Mouse (Mus musculus) heart, embryonic 16.5 days (tissue): Measurements from ENCODE around the gene Map3k11. TPM values are rescaled to one million over a fixed set of nuclear protein-coding genes. Genes with fewer than 3 reads are reported as not detected.

Experiments
- ATAC-seq: fragments of 200-750 bp; cut with Nextera tagmentation; replicated peaks from 2 replicates; pipeline ENCODE4 v1.8.0; 2017; ENCODE audit warnings: moderate number of reproducible peaks; ENCODE audit not compliant: insufficient read depth, low FRiP score; ENCODE audit errors: extremely low read depth
- H3K27ac ChIP-seq: fragments of 300-500 bp; sonication (generic); 2 replicates; pipeline ENCODE4 v1.5.1; 2014; ENCODE audit warnings: mild to moderate bottlenecking, low read length, control low read depth, moderate library complexity
- H3K27me3 ChIP-seq: fragments of 300-500 bp; sonication (generic); 2 replicates; pipeline ENCODE4 v1.6.1; 2014; ENCODE audit warnings: low read length, mixed read lengths; ENCODE audit not compliant: control insufficient read depth, insufficient read depth
- H3K36me3 ChIP-seq: fragments of 300-500 bp; sonication (generic); 2 replicates; pipeline ENCODE4 v1.6.1; 2014; ENCODE audit not compliant: control insufficient read depth, insufficient read depth
- H3K4me1 ChIP-seq: fragments of 300-500 bp; sonication (generic); 2 replicates; pipeline ENCODE4 v1.6.1; 2014; ENCODE audit warnings: low read length, mixed read lengths; ENCODE audit not compliant: control insufficient read depth, insufficient read depth
- H3K4me2 ChIP-seq: fragments of 300-500 bp; sonication (generic); 2 replicates; pipeline ENCODE4 v1.6.1; 2014; ENCODE audit warnings: low read depth, mild to moderate bottlenecking, control low read depth, low read length
- H3K4me3 ChIP-seq: fragments of 300-500 bp; sonication (generic); 2 replicates; pipeline ENCODE4 v1.5.1; 2014; ENCODE audit warnings: mild to moderate bottlenecking, control low read depth, low read length
- H3K9ac ChIP-seq: fragments of 300-500 bp; sonication (generic); 2 replicates; pipeline ENCODE4 v1.6.1; 2014; ENCODE audit warnings: low read length, control low read depth
- H3K9me3 ChIP-seq: fragments of 300-500 bp; sonication (generic); replicated peaks from 2 replicates; pipeline ENCODE4 v1.6.1; 2016; ENCODE audit warnings: low read length; ENCODE audit not compliant: control insufficient read depth
- WGBS: fragments of 180-500 bp; shearing (Covaris S2); extraction: QIAGEN DNeasy Blood & Tissue Kit; methylation state at CpG from one replicate; pipeline ENCODE4 v1.1.7; 2014; 5-methylcytosine and 5-hydroxymethylcytosine counted together
- polyA plus RNA-seq: library from polyadenylated mRNA; unstranded; fragments of >200 nt; fragmentation: Nextera tagmentation; extraction: Ambion mirVana; gene quantifications from 2 replicates; pipeline ENCODE4 v1.2.1, GENCODE M21; 2015

Map3k11 gene
- polyA plus RNA-seq, 1 experiment from 2014 or later = 24.4 TPM

DNA sequence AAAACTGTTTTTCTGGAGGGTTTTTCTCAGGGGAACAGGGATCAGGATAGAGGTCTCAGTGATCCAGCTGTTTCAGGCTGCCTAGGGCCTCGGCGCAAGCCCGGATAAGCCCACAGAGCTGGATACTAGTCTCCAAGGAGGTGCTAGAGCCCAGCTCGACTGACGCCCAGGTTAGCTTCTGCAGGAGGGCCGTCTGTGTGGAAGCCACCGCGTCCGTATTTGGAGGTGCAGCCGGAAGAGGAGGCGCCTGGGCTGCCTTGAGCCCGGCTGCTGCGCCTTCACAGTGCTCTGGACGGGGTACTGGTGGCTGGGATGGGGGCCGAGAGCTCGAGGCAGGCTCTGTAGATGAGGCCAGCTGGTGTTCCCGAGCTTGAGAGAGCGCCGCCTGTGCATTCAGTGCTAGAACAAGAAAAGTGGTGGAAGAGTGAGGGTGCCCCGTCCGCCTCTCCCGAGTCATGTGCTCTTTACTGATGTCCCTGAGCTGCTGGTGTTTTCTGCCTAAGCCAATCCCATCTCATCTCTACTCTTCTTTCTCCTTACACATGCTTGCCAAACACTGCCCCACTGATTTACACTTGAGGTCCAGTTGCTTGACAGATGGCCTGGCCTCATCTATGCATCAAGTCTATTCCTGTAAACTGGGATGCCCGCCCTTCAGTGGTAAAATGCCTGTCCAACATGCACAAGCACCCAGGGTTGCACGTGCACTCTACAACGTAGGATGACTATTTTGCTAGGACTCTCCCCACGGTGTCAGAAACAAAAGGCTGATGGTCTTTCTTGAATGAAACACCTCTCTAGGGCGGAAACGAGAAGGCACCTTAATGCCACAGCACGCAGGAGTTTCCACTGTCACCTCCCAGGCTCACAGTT, 42.0 kb downstream of the Map3k11 start:
- ATAC-seq = no peak
- Histone ChIP-seq H3K27me3 (peaks cover 4% of the 10 kb centered on the region; the same call in 1 of the 2 replicates), H3K27ac (no peak overlapping the region), H3K4me3 (peak overlapping the region; percentile 77), H3K9ac (peak overlapping the region; percentile 83), H3K4me1 (peaks cover 35% of the 10 kb centered on the region), H3K36me3 (peaks cover 3% of the 10 kb centered on the region; the same call in 1 of the 2 replicates), H3K9me3 (no peaks in the 10 kb centered on the region), H3K4me2 (peak overlapping the region; percentile 94)
- WGBS = 72% methylated on average over 29 of the region's 29 CpGs

DNA sequence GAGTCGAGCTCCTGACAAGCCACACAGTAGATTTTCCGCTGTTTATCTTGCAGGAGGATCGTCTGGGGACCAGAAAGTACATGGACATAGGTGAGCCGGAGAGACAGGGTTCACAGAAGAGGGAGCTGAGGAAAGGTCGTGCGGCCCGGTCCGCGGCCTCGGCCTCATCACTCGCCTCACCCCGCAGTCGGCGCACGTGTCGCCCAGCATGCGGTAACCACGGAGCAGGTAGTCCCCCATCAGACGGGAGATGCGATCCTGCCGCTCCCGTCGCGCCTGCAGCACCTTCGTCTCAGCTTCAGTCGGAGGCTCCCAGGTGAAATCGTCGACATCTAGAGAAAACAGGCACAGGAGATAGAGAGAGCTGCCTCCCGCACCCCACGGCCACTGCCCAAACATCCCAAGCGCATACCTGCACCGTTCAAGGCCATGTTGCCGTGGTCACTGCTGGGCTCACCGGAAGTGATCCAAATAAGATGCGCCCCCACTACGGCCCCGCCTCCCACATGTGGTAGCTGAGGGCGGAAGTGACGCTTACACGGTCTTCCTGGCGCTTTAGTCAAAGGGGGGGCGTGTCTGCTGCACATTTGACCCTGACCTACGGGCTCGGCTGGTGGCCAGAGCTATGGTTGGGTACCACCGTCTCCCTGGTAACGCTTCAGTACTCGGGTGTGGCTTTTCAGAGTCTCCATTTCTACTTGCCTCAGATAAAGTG, 42.9 kb downstream of the Map3k11 start:
- peaks cover 4% of the 10 kb centered on the region; the same call in 1 of the 2 replicates for H3K27me3 ChIP-seq
- peak overlapping the region; percentile 49; the same call in 1 of the 2 replicates for H3K27ac ChIP-seq
- WGBS = under 1% methylated on average over 47 of the region's 47 CpGs
- H3K36me3 ChIP-seq = peaks cover 3% of the 10 kb centered on the region; the same call in 1 of the 2 replicates
- peak overlapping the region; percentile 77 for H3K4me3 ChIP-seq
- peak overlapping the region; percentile 83 for H3K9ac ChIP-seq
- peaks cover 34% of the 10 kb centered on the region for H3K4me1 ChIP-seq
- H3K4me2 ChIP-seq = peak overlapping the region; percentile 94
- peak; percentile 80 for ATAC-seq
- H3K9me3 ChIP-seq = no peaks in the 10 kb centered on the region

DNA sequence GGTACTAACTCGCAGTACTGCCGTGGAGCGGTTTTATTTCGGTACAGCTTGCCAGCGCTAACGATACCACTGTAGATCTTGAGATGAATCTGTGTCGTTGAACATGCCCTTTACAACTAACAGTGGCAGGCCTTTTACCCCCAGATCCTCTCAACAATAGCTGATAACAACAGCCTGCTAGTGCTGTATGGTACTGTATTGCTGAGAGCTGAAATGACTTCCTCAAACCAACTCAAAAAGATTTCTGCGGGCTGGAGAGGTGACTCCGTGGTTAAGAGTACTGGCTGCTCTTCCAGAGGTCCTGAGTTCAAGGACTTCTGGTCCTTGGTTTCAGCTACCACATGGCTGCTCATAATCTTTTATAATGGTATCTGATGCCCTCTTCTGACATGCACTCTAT, 45.8 kb downstream of the Map3k11 start:
- Histone ChIP-seq H3K9me3 (no peaks in the 10 kb centered on the region), H3K4me3 (no peak overlapping the region), H3K4me2 (no peak overlapping the region), H3K27ac (no peak overlapping the region), H3K27me3 (peaks cover 6% of the 10 kb centered on the region; the same call in 1 of the 2 replicates), H3K36me3 (peaks cover 3% of the 10 kb centered on the region; the same call in 1 of the 2 replicates), H3K4me1 (peaks cover 11% of the 10 kb centered on the region), H3K9ac (no peak overlapping the region)
- WGBS = 67% methylated on average over 9 of the region's 9 CpGs
- ATAC-seq = no peak

DNA sequence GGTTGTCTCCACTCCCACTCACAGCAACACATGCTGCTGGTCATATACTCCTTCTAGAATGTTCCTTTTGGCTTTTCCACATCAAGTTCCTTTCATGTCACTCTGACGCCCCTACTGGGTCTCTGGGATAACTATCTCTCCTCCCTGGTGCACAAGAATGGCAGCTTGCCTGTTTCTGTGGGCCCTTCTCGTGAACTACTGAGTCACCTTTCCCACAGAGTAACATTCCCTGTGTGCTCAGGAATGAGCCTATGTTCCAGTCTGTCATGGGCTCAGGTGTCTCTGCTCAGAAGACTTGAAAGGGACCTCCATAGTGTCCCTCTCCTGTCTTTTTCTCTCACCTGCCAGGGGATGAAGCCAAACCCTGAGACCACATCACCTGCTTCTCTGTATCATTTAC, 50.9 kb downstream of the Map3k11 start:
- no peak overlapping the region for H3K4me3 ChIP-seq
- ATAC-seq = no peak
- H3K27me3 ChIP-seq = peaks cover 6% of the 10 kb centered on the region; the same call in 1 of the 2 replicates
- 41% methylated on average over 2 of the region's 2 CpGs for WGBS
- peaks cover 33% of the 10 kb centered on the region for H3K4me1 ChIP-seq
- H3K9me3 ChIP-seq = no peaks in the 10 kb centered on the region
- H3K36me3 ChIP-seq = no peaks in the 10 kb centered on the region
- no peak overlapping the region for H3K27ac ChIP-seq
- H3K9ac ChIP-seq = no peak overlapping the region
- H3K4me2 ChIP-seq = no peak overlapping the region

DNA sequence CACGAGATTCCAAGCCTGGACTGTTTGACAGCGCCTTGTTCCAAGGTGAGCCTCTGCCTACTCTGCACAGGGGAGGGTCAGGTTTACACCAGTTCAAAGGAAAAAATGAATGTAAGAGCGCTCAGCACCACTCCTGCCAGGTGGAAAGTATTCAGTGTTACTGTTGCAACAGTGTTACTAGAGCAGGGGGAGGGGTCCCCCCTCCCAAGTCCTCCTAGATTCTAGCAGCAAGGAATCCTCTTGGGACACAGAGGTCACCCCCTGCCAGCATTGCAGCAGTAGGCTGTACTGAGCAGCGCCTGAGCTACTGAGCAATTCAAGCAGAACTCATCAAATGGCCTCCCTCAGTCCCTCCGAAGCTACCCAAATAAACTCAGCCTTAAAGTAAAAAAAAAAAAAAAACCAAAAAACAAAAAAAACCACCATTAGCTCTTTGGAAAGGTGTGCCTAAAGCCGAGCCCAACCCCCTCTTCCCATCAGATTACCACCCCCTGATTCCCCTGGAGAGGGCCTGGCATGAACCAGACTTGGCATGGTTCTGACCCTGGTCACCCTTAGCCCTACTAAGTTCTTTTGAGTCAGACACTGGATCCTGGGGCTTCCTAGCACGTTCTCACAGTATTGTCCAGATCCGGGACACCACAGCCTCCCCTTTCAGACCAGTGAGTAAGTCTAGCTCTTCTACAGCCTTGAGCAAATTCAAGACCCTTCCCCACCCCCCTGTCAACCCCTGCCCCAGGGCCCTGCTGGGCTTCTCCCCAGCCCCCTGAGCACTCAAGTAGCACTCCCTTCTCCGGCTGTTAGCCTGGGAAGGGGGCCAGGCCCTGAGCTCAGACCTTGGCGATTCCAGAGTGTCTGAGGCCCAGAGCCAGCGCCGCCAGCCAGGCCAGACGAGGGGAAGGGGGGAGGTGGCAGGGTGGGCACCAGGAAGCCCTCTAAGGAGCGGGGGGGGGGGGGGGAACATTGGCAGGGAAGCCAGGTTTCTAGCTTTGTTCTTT, 52.1 kb downstream of the Map3k11 start, which contains the start of gene Ltbp3:
Ltbp3 (plus strand) TSS at position 585 of the 998 bp plus-strand sequence.
- no peaks in the 10 kb centered on the region for H3K36me3 ChIP-seq
- H3K27me3 ChIP-seq = 0 out of 2 replicates have a peak, but pooled peaks cover 4% of the 10 kb centered on the region
- ATAC-seq = peak; percentile 67
- H3K4me1 ChIP-seq = peaks cover 37% of the 10 kb centered on the region
- H3K9ac ChIP-seq = peak within 1 kb of the TSS; percentile 96
- 37% methylated on average over 13 of the region's 14 CpGs for WGBS
- H3K4me3 ChIP-seq = peak within 1 kb of the TSS; percentile 85
- no peaks in the 10 kb centered on the region for H3K9me3 ChIP-seq
- peak within 1 kb of the TSS; percentile 95 for H3K27ac ChIP-seq
- H3K4me2 ChIP-seq = peak within 1 kb of the TSS; percentile 96

DNA sequence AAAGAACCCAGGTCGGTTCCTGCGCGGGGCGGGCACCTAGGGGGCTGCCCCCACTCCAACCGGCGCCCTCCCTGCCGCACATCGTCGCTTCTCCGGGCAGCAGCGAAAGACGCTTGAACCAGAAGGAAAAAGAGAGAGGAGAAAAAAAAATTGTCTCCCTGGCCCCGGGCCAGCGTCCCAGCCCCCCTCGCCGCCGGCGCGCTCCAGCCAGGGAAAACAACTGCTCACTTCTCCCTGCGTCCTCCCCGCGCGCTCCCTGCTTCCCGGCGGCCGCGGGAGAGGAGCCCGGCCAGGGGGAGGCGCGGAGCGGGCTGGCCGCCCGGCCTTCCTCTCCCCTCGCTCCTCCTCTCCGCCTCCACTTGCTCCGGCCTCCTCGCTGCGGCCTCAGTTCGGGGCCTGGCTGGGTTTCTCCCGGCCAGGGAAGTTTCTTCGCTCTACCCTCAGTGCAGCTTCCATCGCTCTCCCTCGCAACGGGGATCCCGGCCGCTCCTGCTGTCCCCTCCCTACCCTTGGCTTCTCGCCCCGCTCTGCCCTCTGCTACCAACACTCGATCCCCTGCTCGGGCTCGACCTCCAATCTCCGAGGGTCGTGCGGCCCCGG, 53.2 kb downstream of the Map3k11 start:
- Histone ChIP-seq H3K9ac (peak overlapping the region; percentile 96), H3K4me2 (peak overlapping the region; percentile 96), H3K4me3 (peak overlapping the region; percentile 85), H3K4me1 (peaks cover 47% of the 10 kb centered on the region), H3K9me3 (no peaks in the 10 kb centered on the region), H3K36me3 (no peaks in the 10 kb centered on the region), H3K27me3 (0 out of 2 replicates have a peak, but pooled peaks cover 4% of the 10 kb centered on the region), H3K27ac (peak overlapping the region; percentile 95)
- WGBS = under 1% methylated on average over 53 of the region's 55 CpGs
- peak; percentile 75 for ATAC-seq

DNA sequence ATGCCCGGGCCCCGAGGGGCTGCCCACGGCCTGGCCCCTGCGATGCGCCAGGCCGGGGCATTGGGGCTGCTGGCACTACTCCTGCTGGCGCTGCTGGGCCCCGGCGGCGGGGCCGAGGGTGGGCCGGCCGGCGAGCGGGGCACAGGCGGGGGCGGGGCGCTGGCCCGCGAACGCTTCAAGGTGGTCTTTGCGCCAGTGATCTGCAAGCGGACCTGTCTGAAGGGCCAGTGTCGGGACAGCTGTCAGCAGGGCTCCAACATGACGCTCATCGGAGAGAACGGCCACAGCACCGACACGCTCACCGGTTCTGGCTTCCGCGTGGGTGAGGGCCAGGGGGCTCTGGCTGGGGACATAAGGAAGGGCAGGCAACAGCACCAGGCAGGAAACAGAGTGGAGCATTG, 53.7 kb downstream of the Map3k11 start:
- WGBS = under 1% methylated on average over 31 of the region's 32 CpGs
- peak overlapping the region; percentile 96 for H3K4me2 ChIP-seq
- peak overlapping the region; percentile 96 for H3K9ac ChIP-seq
- H3K4me3 ChIP-seq = peak overlapping the region; percentile 85
- peak; percentile 33 for ATAC-seq
- peak overlapping the region; percentile 95 for H3K27ac ChIP-seq
- H3K9me3 ChIP-seq = no peaks in the 10 kb centered on the region
- H3K4me1 ChIP-seq = peaks cover 47% of the 10 kb centered on the region
- no peaks in the 10 kb centered on the region for H3K36me3 ChIP-seq
- 0 out of 2 replicates have a peak, but pooled peaks cover 4% of the 10 kb centered on the region for H3K27me3 ChIP-seq

DNA sequence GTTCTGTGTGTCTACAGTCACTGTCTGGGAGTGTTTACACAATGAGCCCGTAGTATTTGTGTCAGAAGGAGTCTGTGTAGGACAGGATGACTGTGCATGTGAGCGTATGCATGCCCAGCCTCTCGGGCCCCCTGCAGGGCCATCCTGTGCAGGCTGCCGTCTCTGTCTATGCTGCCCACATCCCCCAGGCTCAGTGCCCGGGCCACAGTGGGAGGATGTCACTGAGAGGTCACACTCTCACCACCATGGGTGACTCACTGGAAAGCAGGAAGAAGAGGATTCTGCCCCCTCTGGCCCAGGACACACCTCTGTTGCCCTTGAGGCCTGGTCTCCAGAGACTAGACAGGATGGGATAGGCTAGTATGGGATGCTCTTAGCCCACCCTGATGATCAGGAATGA, 55.0 kb downstream of the Map3k11 start:
- Histone ChIP-seq H3K4me2 (peak overlapping the region; percentile 96), H3K9ac (peak overlapping the region; percentile 7; the same call in 1 of the 2 replicates), H3K27ac (no peak overlapping the region), H3K4me3 (peak overlapping the region; percentile 85; the same call in 1 of the 2 replicates), H3K4me1 (peaks cover 47% of the 10 kb centered on the region), H3K36me3 (no peaks in the 10 kb centered on the region), H3K9me3 (no peaks in the 10 kb centered on the region), H3K27me3 (peaks cover 8% of the 10 kb centered on the region)
- no peak for ATAC-seq
- 46% methylated on average over 5 of the region's 5 CpGs for WGBS
